Mouse (Mus musculus): ENCODE data around the gene Bend3. TPM values are rescaled to one million over a fixed set of nuclear protein-coding genes. Genes with fewer than 3 reads are reported as not detected.

The Bend3 gene
- total and polyA plus RNA-seq, 3 experiments: 13.0 to 32.8 (median 18.7) TPM

- peaks cover 4 to 17% of the 10 kb centered on the region in 2 experiments for H3K4me1 ChIP-seq (ENCODE audit: control insufficient read depth in 1 of 2, insufficient read depth in 2 of 2, low read length in 2 of 2)
- peak within 1 kb of the TSS; percentile 98 for H3K9ac ChIP-seq (ENCODE audit: control insufficient read depth, low read depth, low read length, poor library complexity, severe bottlenecking)
- peak within 1 kb of the TSS; percentile 92 to 96 for H3K4me3 ChIP-seq (ENCODE audit: control insufficient read depth in 1 of 2, insufficient read depth in 1 of 2, low read depth in 2 of 2, low read length in 2 of 2)
- H3K79me2 ChIP-seq (ENCODE audit: control insufficient read depth, insufficient read depth, low read length, poor library complexity): peaks cover 18% of the 10 kb centered on the region
- H3K27ac ChIP-seq (ENCODE audit: control insufficient read depth, low read depth, low read length): peak within 1 kb of the TSS; percentile 46
- no peaks in the 10 kb centered on the region for H3K9me3 ChIP-seq (replicated peaks; ENCODE audit: insufficient read depth, low read length)
- TF ChIP-seq MYC (IDR thresholded peaks at IDR 0.05; ENCODE audit: low read depth, low read length) (no peak), NRF1 (IDR thresholded peaks at IDR 0.05; ENCODE audit: insufficient read depth, low read depth, low read length, poor library complexity, severe bottlenecking) (peak; percentile 68), RCOR1 (IDR thresholded peaks at IDR 0.05; ENCODE audit: low read depth, low read length) (no peak), POLR2A (IDR thresholded peaks at IDR 0.05; ENCODE audit: control insufficient read depth in 1 of 2, insufficient read depth in 1 of 2, low read depth in 1 of 2, low read length in 2 of 2, poor library complexity in 1 of 2) (peak; percentile 91 to 93), NELFE (IDR thresholded peaks at IDR 0.05; ENCODE audit: low read depth, low read length) (peak; percentile 83), ZKSCAN1 (IDR thresholded peaks at IDR 0.05; ENCODE audit: low read depth, low read length) (no peak), MAZ (IDR thresholded peaks at IDR 0.05; ENCODE audit: low read depth, low read length) (peak; percentile 84; the same call in 1 of the 2 replicates), TCF12 (IDR thresholded peaks at IDR 0.05; ENCODE audit: low read depth, low read length) (peak; percentile 85), HCFC1 (IDR thresholded peaks at IDR 0.05; ENCODE audit: low read depth, low read length) (peak; percentile 91), E2F4 (IDR thresholded peaks at IDR 0.05; ENCODE audit: borderline replicate concordance, low read depth, low read length) (no peak), UBTF (IDR thresholded peaks at IDR 0.05; ENCODE audit: borderline replicate concordance, insufficient read depth, low read depth, low read length) (0 out of 2 replicates have a peak, but pooled peaks have one; percentile 61), CHD1 (IDR thresholded peaks at IDR 0.05; ENCODE audit: low read depth, low read length) (no peak), GABPA (IDR thresholded peaks at IDR 0.05; ENCODE audit: low read depth, low read length) (peak; percentile 89; the same call in 1 of the 2 replicates), CTCF (IDR thresholded peaks at IDR 0.05 in 2 of 3, conservative IDR thresholded peaks at IDR 0.05 in 1 of 3; ENCODE audit: control insufficient read depth in 1 of 3, insufficient read depth in 1 of 3, low read depth in 2 of 3, low read length in 3 of 3, poor library complexity in 1 of 3, severe bottlenecking in 1 of 3) (peak; percentile 52 to 90 (median 78); a peak in 5 of 6 replicates), KAT2A (conservative IDR thresholded peaks at IDR 0.05; ENCODE audit: low read depth, low read length) (peak; percentile 68; the same call in 1 of the 2 replicates), TBP (IDR thresholded peaks at IDR 0.05; ENCODE audit: low read depth, low read length) (peak; percentile 64; the same call in 1 of the 2 replicates), SMC3 (IDR thresholded peaks at IDR 0.05; ENCODE audit: low read depth, low read length) (peak; percentile 36; the same call in 1 of the 2 replicates), GATA1 (IDR thresholded peaks at IDR 0.05; ENCODE audit: low read depth, low read length) (no peak), ELF1 (IDR thresholded peaks at IDR 0.05; ENCODE audit: low read depth, low read length) (peak; percentile 78), ZC3H11A (IDR thresholded peaks at IDR 0.05; ENCODE audit: low read depth, low read length) (no peak), MXI1 (IDR thresholded peaks at IDR 0.05; ENCODE audit: low read depth, low read length) (peak; percentile 54; the same call in 1 of the 2 replicates), EP300 (IDR thresholded peaks at IDR 0.05; ENCODE audit: low read depth in 1 of 2, low read length in 2 of 2) (peak in 1 of 2 experiments; percentile 48; a peak in 2 of 4 replicates), BHLHE40 (IDR thresholded peaks at IDR 0.05; ENCODE audit: borderline replicate concordance, low read depth, low read length) (peak; percentile 4; the same call in 1 of the 2 replicates), CHD2 (IDR thresholded peaks at IDR 0.05; ENCODE audit: low read length) (no peak), ETS1 (IDR thresholded peaks at IDR 0.05; ENCODE audit: low read depth, low read length) (peak; percentile 56; the same call in 1 of the 2 replicates), POLR2AphosphoS2 (IDR thresholded peaks at IDR 0.05; ENCODE audit: low read length) (peak; percentile 65; the same call in 1 of the 2 replicates), SIN3A (IDR thresholded peaks at IDR 0.05; ENCODE audit: low read length) (peak; percentile 85), ZNF384 (IDR thresholded peaks at IDR 0.05; ENCODE audit: low read depth, low read length) (no peak), POLR2AphosphoS5 (IDR thresholded peaks at IDR 0.05; ENCODE audit: borderline replicate concordance, low read depth, low read length) (no peak)
- H3K27me3 ChIP-seq (ENCODE audit: control insufficient read depth in 1 of 2, insufficient read depth in 2 of 2, low read length in 2 of 2): no peaks in the 10 kb centered on the region
- H3K36me3 ChIP-seq (ENCODE audit: control insufficient read depth in 1 of 2, insufficient read depth in 2 of 2, low read length in 2 of 2): peaks cover 0 to 12% of the 10 kb centered on the region in 2 experiments; a peak in 2 of 4 replicates
- peak; percentile 97 for DNase-seq (ENCODE audit: low read depth, low spot score)
Measured at GRCm38 (mm10) chr10:43540442-43541152, 62.0 kb downstream of the Bend3 start, which contains the start of gene 1700021F05Rik. 1700021F05Rik (minus strand) TSS chr10:43540994.

All from MEL (cell line).